Mouse (Mus musculus) hindbrain, embryonic 15.5 days (tissue): ENCODE measurements at regions not wholly inside any gene's neighbourhood (a gene's known extent, or its start where the extent isn't known, plus 50 kb on each side); places are given as distances from the start of the nearest gene placed in this dataset.

ENCODE experiments used
- ATAC-seq: fragments of 200-750 bp; cut with Nextera tagmentation; 2 replicates; pipeline ENCODE4 v1.8.0; 2017; ENCODE audit warnings: low read depth, moderate number of reproducible peaks, moderate TSS enrichment; ENCODE audit not compliant: low FRiP score
- H3K27ac ChIP-seq: fragments of 300-500 bp; sonication (generic); replicated peaks from 2 replicates; pipeline ENCODE4 v1.5.1; 2015; ENCODE audit warnings: mild to moderate bottlenecking, inconsistent platforms
- H3K27me3 ChIP-seq: fragments of 300-500 bp; sonication (generic); 2 replicates; pipeline ENCODE4 v1.6.1; 2015; ENCODE audit warnings: control low read depth, inconsistent platforms
- H3K36me3 ChIP-seq: fragments of 300-500 bp; sonication (generic); 2 replicates; pipeline ENCODE4 v1.6.1; 2015; ENCODE audit warnings: control low read depth, inconsistent platforms
- H3K4me1 ChIP-seq: fragments of 300-500 bp; sonication (generic); replicated peaks from 2 replicates; pipeline ENCODE4 v1.6.1; 2015; ENCODE audit warnings: control low read depth, inconsistent platforms
- H3K4me2 ChIP-seq: fragments of 300-500 bp; sonication (generic); 2 replicates; pipeline ENCODE4 v1.6.1; 2015; ENCODE audit warnings: moderate library complexity, mild to moderate bottlenecking, inconsistent platforms
- H3K4me3 ChIP-seq: fragments of 300-500 bp; sonication (generic); 2 replicates; pipeline ENCODE4 v1.5.1; 2015; ENCODE audit warnings: mild to moderate bottlenecking, inconsistent platforms
- H3K9ac ChIP-seq: fragments of 300-500 bp; sonication (generic); 2 replicates; pipeline ENCODE4 v1.6.1; 2015; ENCODE audit warnings: inconsistent platforms
- H3K9me3 ChIP-seq: fragments of 300-500 bp; sonication (generic); 2 replicates; pipeline ENCODE4 v1.6.1; 2016; ENCODE audit warnings: control low read depth, inconsistent platforms
- WGBS: fragments of 180-500 bp; shearing (Covaris S2); methylation state at CpG from one replicate; pipeline ENCODE4 v1.1.7; 2015; 5-methylcytosine and 5-hydroxymethylcytosine counted together

DNA sequence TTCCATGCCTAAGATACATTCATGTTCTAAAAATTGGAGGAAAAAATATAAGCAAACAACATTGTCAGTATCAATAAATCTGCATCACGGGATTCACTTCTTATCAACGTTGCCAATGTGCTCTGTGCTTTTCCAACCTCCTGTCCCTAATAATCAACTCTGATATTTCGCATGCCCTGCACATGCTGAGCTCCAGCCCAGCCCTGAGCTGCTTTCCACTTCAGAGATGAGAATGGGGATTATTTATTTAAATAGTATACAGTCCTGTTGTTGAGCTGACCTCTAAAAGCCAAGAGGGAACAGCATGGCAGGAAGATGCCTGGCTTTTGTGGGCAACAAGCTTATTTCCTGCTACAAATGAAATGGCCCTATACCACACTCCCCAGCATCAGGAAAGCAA is 786.2 kb downstream of the Car8 start:
- WGBS = 71% methylated on average over 3 of the region's 3 CpGs
- no peak for ATAC-seq
- no peak overlapping the region for H3K27ac ChIP-seq

GRCm38 (mm10) chr4:7450991-7451390 is 787.9 kb downstream of the Car8 start:
- Histone ChIP-seq H3K27me3 (no peaks in the 10 kb centered on the region), H3K27ac (no peak overlapping the region), H3K4me3 (no peak overlapping the region), H3K9ac (no peak overlapping the region), H3K36me3 (no peaks in the 10 kb centered on the region), H3K4me1 (peaks cover 9% of the 10 kb centered on the region), H3K4me2 (no peak overlapping the region), H3K9me3 (no peaks in the 10 kb centered on the region)
- WGBS = 44% methylated on average over 1 of the region's 1 CpGs
- ATAC-seq = no peak

More for the DNA sequence above, 786.2 kb downstream of the Car8 start:
- H3K9me3 ChIP-seq = no peaks in the 10 kb centered on the region
- no peak overlapping the region for H3K4me2 ChIP-seq
- peaks cover 9% of the 10 kb centered on the region for H3K4me1 ChIP-seq
- no peaks in the 10 kb centered on the region for H3K36me3 ChIP-seq
- no peaks in the 10 kb centered on the region for H3K27me3 ChIP-seq
- no peak overlapping the region for H3K9ac ChIP-seq
- no peak overlapping the region for H3K4me3 ChIP-seq

- Histone ChIP-seq H3K4me1 (no peaks in the 10 kb centered on the region), H3K27me3 (no peaks in the 10 kb centered on the region), H3K27ac (no peak overlapping the region), H3K36me3 (no peaks in the 10 kb centered on the region), H3K9me3 (no peaks in the 10 kb centered on the region), H3K9ac (no peak overlapping the region), H3K4me2 (no peak overlapping the region), H3K4me3 (no peak overlapping the region)
- 87% methylated on average over 3 of the region's 3 CpGs for WGBS
- ATAC-seq = no peak
Observed at GRCm38 (mm10) chr4:7429308-7429707, 809.5 kb downstream of the Car8 start.

DNA sequence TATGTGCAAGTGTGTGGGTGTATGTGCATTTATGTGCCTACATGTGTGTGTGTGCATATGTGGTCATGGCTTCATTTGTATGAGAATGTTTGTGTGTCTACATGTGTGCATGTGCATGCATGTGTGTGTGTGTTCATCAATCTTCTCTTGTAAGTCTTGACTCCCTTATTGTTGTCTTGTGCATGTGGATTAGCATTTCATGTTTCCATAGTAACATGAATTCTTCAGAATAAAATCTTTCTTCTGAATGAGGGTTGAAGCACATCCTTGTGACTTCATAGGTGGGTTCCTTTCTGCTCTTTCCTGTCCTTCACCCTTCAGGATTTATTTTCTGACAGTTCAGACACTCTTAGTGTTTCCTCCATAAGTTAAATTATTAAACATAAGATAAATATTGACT is 814.8 kb downstream of the Car8 start:
- no peaks in the 10 kb centered on the region for H3K27me3 ChIP-seq
- no peaks in the 10 kb centered on the region for H3K9me3 ChIP-seq
- no peak overlapping the region for H3K9ac ChIP-seq
- H3K4me3 ChIP-seq = no peak overlapping the region
- ATAC-seq = no peak
- no peaks in the 10 kb centered on the region for H3K36me3 ChIP-seq
- no peak overlapping the region for H3K4me2 ChIP-seq
- H3K27ac ChIP-seq = no peak overlapping the region
- H3K4me1 ChIP-seq = no peaks in the 10 kb centered on the region

GRCm38 (mm10) chr4:7423204-7423603 is 815.6 kb downstream of the Car8 start:
- H3K9me3 ChIP-seq = no peaks in the 10 kb centered on the region
- no peak overlapping the region for H3K4me3 ChIP-seq
- ATAC-seq = no peak
- no peak overlapping the region for H3K4me2 ChIP-seq
- WGBS = 68% methylated on average over 4 of the region's 4 CpGs
- H3K4me1 ChIP-seq = no peaks in the 10 kb centered on the region
- no peaks in the 10 kb centered on the region for H3K27me3 ChIP-seq
- no peak overlapping the region for H3K9ac ChIP-seq
- no peak overlapping the region for H3K27ac ChIP-seq
- no peaks in the 10 kb centered on the region for H3K36me3 ChIP-seq

DNA sequence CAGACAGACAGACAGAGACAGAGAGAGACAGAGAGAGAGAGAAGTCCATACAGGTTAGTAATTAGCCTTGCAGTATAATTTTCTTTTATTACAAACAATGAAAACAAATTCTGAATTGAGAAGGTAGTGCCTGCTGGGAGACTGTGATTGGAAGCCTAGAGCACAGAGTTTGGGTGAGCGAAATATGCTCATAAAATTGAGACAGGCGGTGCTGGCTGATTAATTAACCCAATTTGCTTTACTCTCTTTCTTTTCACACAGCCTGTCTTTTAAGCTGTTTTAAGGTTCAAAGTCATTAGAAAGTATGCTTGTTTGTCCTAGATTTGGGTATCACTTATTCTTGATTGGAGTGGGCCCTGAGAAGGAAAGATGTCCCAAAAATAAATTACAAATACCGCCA is 816.1 kb downstream of the Car8 start:
- ATAC-seq = no peak
- WGBS = 89% methylated on average over 3 of the region's 3 CpGs
- Histone ChIP-seq H3K4me1 (no peaks in the 10 kb centered on the region), H3K27me3 (no peaks in the 10 kb centered on the region), H3K27ac (no peak overlapping the region), H3K4me3 (no peak overlapping the region), H3K9me3 (no peaks in the 10 kb centered on the region), H3K36me3 (no peaks in the 10 kb centered on the region), H3K9ac (no peak overlapping the region), H3K4me2 (no peak overlapping the region)

DNA sequence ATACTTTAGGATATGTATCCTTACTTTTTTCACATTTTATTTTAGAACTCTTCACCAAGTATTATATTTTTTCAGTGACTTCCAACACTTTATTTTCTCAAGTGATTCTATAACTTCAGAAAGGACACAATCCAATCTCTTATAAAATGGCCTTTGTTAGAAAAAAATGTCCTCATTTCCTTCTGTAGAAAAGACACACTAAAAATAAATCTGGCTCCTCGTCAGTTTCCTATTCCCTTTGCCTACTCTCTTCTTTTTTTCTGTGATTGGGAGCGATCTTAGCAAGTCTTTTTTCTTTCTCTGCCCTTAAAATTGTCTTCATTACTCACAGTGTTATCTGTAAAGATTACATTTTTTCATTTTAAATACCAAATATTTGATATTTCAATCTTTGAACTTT is 824.5 kb downstream of the Car8 start:
- H3K4me1 ChIP-seq = no peaks in the 10 kb centered on the region
- H3K4me3 ChIP-seq = no peak overlapping the region
- no peak for ATAC-seq
- no peak overlapping the region for H3K27ac ChIP-seq
- no peak overlapping the region for H3K4me2 ChIP-seq
- no peak overlapping the region for H3K9ac ChIP-seq
- no peaks in the 10 kb centered on the region for H3K27me3 ChIP-seq
- H3K36me3 ChIP-seq = no peaks in the 10 kb centered on the region
- no peaks in the 10 kb centered on the region for H3K9me3 ChIP-seq
- WGBS = 73% methylated on average over 2 of the region's 2 CpGs

DNA sequence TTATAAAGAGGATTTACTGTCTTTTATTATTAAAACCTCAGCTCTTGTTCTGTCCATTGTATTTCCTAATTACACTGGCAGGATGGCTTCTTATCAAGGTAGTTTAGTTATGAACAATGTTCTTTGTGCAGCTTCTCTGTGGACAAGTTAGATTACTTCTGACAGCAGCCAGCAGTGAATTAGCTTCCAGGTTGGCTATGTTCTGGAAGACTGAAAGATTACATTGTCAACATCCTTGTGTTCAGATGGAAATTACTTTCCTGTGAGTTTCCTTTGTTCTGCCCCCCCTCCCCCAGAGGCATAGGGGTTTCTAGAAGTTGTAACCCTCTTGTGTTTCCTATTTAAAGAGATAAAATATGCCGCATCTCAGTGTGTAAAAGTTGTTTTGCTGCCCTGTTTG is 846.1 kb downstream of the Car8 start:
- WGBS = 46% methylated on average over 1 of the region's 1 CpGs
- no peaks in the 10 kb centered on the region for H3K9me3 ChIP-seq
- no peak overlapping the region for H3K9ac ChIP-seq
- H3K4me3 ChIP-seq = no peak overlapping the region
- H3K4me1 ChIP-seq = no peaks in the 10 kb centered on the region
- H3K27me3 ChIP-seq = no peaks in the 10 kb centered on the region
- H3K27ac ChIP-seq = no peak overlapping the region
- no peaks in the 10 kb centered on the region for H3K36me3 ChIP-seq
- ATAC-seq = no peak
- no peak overlapping the region for H3K4me2 ChIP-seq

- Histone ChIP-seq H3K4me2 (no peak overlapping the region), H3K4me1 (no peaks in the 10 kb centered on the region), H3K4me3 (no peak overlapping the region), H3K36me3 (no peaks in the 10 kb centered on the region), H3K9me3 (no peaks in the 10 kb centered on the region), H3K27me3 (no peaks in the 10 kb centered on the region), H3K9ac (no peak overlapping the region), H3K27ac (no peak overlapping the region)
- WGBS = 81% methylated on average over 7 of the region's 7 CpGs
- no peak for ATAC-seq
Observed at GRCm38 (mm10) chr4:7391596-7391995, 847.2 kb downstream of the Car8 start.

- Histone ChIP-seq H3K36me3 (no peaks in the 10 kb centered on the region), H3K9ac (no peak overlapping the region), H3K9me3 (no peaks in the 10 kb centered on the region), H3K4me1 (no peaks in the 10 kb centered on the region), H3K4me2 (no peak overlapping the region), H3K4me3 (no peak overlapping the region), H3K27ac (no peak overlapping the region), H3K27me3 (no peaks in the 10 kb centered on the region)
- ATAC-seq = no peak
Observed at GRCm38 (mm10) chr4:7385069-7385468, 853.8 kb downstream of the Car8 start.

DNA sequence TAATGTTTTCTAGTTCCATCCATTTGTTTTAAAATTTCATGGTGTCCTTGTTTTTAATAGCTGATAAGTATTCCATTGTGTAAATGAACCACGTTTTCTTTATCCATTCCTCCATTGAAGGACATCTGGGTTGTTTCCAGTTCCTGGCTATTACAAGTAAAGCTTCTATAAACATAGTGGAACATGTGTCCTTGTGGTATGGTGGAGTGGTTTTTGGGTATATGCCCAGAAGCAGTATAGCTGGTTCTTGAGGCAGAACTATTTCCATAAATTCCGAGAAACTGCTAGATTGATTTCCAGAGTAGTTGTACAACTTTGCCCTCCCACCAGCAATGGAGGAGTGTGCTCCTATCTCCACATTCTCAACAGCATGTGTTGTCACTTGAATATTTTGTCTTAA is 858.8 kb downstream of the Car8 start:
- Histone ChIP-seq H3K4me2 (no peak overlapping the region), H3K4me3 (no peak overlapping the region), H3K4me1 (no peaks in the 10 kb centered on the region), H3K9me3 (no peaks in the 10 kb centered on the region), H3K9ac (no peak overlapping the region), H3K27me3 (no peaks in the 10 kb centered on the region), H3K36me3 (no peaks in the 10 kb centered on the region), H3K27ac (no peak overlapping the region)
- ATAC-seq = no peak
- WGBS = 78% methylated on average over 2 of the region's 2 CpGs

GRCm38 (mm10) chr4:7364238-7365040 is 874.4 kb downstream of the Car8 start:
- 74% methylated on average over 3 of the region's 3 CpGs for WGBS
- no peaks in the 10 kb centered on the region for H3K36me3 ChIP-seq
- no peak overlapping the region for H3K4me3 ChIP-seq
- ATAC-seq = no peak
- no peaks in the 10 kb centered on the region; the same call in 1 of the 2 replicates for H3K4me1 ChIP-seq
- H3K9me3 ChIP-seq = no peaks in the 10 kb centered on the region
- H3K27ac ChIP-seq = no peak overlapping the region
- no peak overlapping the region for H3K9ac ChIP-seq
- H3K27me3 ChIP-seq = no peaks in the 10 kb centered on the region
- no peak overlapping the region for H3K4me2 ChIP-seq

- Histone ChIP-seq H3K27ac (no peak overlapping the region), H3K9me3 (no peaks in the 10 kb centered on the region), H3K27me3 (no peaks in the 10 kb centered on the region), H3K4me1 (no peaks in the 10 kb centered on the region; the same call in 1 of the 2 replicates), H3K4me2 (no peak overlapping the region), H3K9ac (no peak overlapping the region), H3K4me3 (no peak overlapping the region), H3K36me3 (no peaks in the 10 kb centered on the region)
- 93% methylated on average over 2 of the region's 2 CpGs for WGBS
- no peak for ATAC-seq
Observed at GRCm38 (mm10) chr4:7363508-7363907, 875.3 kb downstream of the Car8 start.
